Mouse (Mus musculus) kidney, postnatal 0 days (tissue): Measurements from ENCODE around the gene Tmco2. TPM values are rescaled to one million over a fixed set of nuclear protein-coding genes. Genes with fewer than 3 reads are reported as not detected.

Source experiments
- ATAC-seq: fragments of 200-750 bp; cut with Nextera tagmentation; replicated peaks from 2 replicates; pipeline ENCODE4 v1.8.0; 2017; ENCODE audit warnings: low read depth, moderate number of reproducible peaks, moderate TSS enrichment, moderate library complexity; ENCODE audit not compliant: low FRiP score
- DNase-seq: peaks from one replicate; pipeline ENCODE4 v3.0.0-alpha.2; 2016; ENCODE audit warnings: low spot score
- H3K27ac ChIP-seq: fragments of 300-500 bp; sonication (generic); 2 replicates; pipeline ENCODE4 v1.5.1; 2014; ENCODE audit warnings: mild to moderate bottlenecking
- H3K27me3 ChIP-seq: fragments of 300-500 bp; sonication (generic); 2 replicates; pipeline ENCODE4 v1.6.1; 2014; ENCODE audit warnings: low read length, mixed read lengths; ENCODE audit not compliant: insufficient read depth
- H3K36me3 ChIP-seq: fragments of 300-500 bp; sonication (generic); 2 replicates; pipeline ENCODE4 v1.6.1; 2014; ENCODE audit warnings: low read length, mixed read lengths; ENCODE audit not compliant: insufficient read depth
- H3K4me1 ChIP-seq: fragments of 300-500 bp; sonication (generic); replicated peaks from 2 replicates; pipeline ENCODE4 v1.6.1; 2014; ENCODE audit warnings: antibody characterized with exemption, low read length, mixed read lengths; ENCODE audit not compliant: insufficient read depth
- H3K4me2 ChIP-seq: fragments of 300-500 bp; sonication (generic); 2 replicates; pipeline ENCODE4 v1.6.1; 2014; ENCODE audit warnings: mild to moderate bottlenecking, low read length, moderate library complexity, mixed read lengths
- H3K4me3 ChIP-seq: fragments of 300-500 bp; sonication (generic); replicated peaks from 2 replicates; pipeline ENCODE4 v1.5.1; 2014; ENCODE audit warnings: low read depth, low read length
- H3K9ac ChIP-seq: fragments of 300-500 bp; sonication (generic); 2 replicates; pipeline ENCODE4 v1.6.1; 2014; ENCODE audit warnings: low read depth, low read length
- H3K9me3 ChIP-seq: fragments of 300-500 bp; sonication (generic); replicated peaks from 2 replicates; pipeline ENCODE4 v1.6.1; 2016; ENCODE audit warnings: low read length, inconsistent platforms, mixed read lengths
- CTCF ChIP-seq: IDR thresholded peaks from 2 replicates; pipeline ENCODE4 v1.5.1; 2016; ENCODE audit warnings: antibody characterized with exemption, low read depth, mild to moderate bottlenecking, moderate library complexity
- WGBS: fragments of 180-500 bp; shearing (Covaris S2); extraction: QIAGEN DNeasy Blood & Tissue Kit; methylation state at CpG from one replicate; pipeline ENCODE4 v1.1.7; 2014; 5-methylcytosine and 5-hydroxymethylcytosine counted together
- polyA plus RNA-seq: library from polyadenylated mRNA; unstranded; fragments of >200 nt; fragmentation: Nextera tagmentation; extraction: Ambion mirVana; gene quantifications from 2 replicates; pipeline ENCODE4 v1.2.1, GENCODE M21; 2015

The Tmco2 gene
- polyA plus RNA-seq = not detected in 2 replicates

GRCm38 (mm10) chr4:121109126-121109525 is at the start of gene Tmco2:
TSS of gene Tmco2 (minus strand) at chr4:121109226.
- DNase-seq (no peak), ATAC-seq (no peak)
- Histone ChIP-seq H3K27ac (no peak within 1 kb of the TSS), H3K36me3 (no peaks in the 10 kb centered on the region), H3K27me3 (no peaks in the 10 kb centered on the region), H3K4me1 (no peaks in the 10 kb centered on the region), H3K9ac (no peak within 1 kb of the TSS), H3K4me3 (no peak within 1 kb of the TSS), H3K4me2 (no peak within 1 kb of the TSS), H3K9me3 (no peaks in the 10 kb centered on the region)
- TF ChIP-seq CTCF = no peak
- 95% methylated on average over 2 of the region's 2 CpGs for WGBS

GRCm38 (mm10) chr4:121103304-121103703 is 5.7 kb downstream of the Tmco2 start:
- H3K4me2 ChIP-seq = no peak overlapping the region
- H3K4me3 ChIP-seq = no peak overlapping the region
- no peaks in the 10 kb centered on the region for H3K36me3 ChIP-seq
- 84% methylated on average over 4 of the region's 4 CpGs for WGBS
- H3K27me3 ChIP-seq = no peaks in the 10 kb centered on the region
- no peaks in the 10 kb centered on the region for H3K9me3 ChIP-seq
- DNase-seq (no peak), ATAC-seq (no peak)
- no peak for TF ChIP-seq CTCF
- H3K27ac ChIP-seq = no peak overlapping the region
- no peaks in the 10 kb centered on the region for H3K4me1 ChIP-seq
- no peak overlapping the region for H3K9ac ChIP-seq

- peak within 1 kb of the TSS; percentile 85 for H3K4me3 ChIP-seq
Observed at GRCm38 (mm10) chr4:121097650-121098378, 11.2 kb downstream of the Tmco2 start, which contains the start of gene Zmpste24. TSS of gene Zmpste24 (minus strand) at chr4:121098241.

GRCm38 (mm10) chr4:121090211-121090610 is 18.8 kb downstream of the Tmco2 start:
- WGBS = 82% methylated on average over 4 of the region's 4 CpGs
- Histone ChIP-seq H3K27me3 (no peaks in the 10 kb centered on the region), H3K9ac (no peak overlapping the region), H3K9me3 (no peaks in the 10 kb centered on the region), H3K27ac (no peak overlapping the region), H3K36me3 (peaks cover 35% of the 10 kb centered on the region), H3K4me3 (no peak overlapping the region), H3K4me2 (no peak overlapping the region), H3K4me1 (no peaks in the 10 kb centered on the region)
- no peak for ATAC-seq
- TF ChIP-seq CTCF = no peak
- no peak for DNase-seq

More at GRCm38 (mm10) chr4:121097650-121098378, 11.2 kb downstream of the Tmco2 start, which contains the start of gene Zmpste24:
- Histone ChIP-seq H3K4me1 (0 out of 2 replicates have a peak, but pooled peaks cover 3% of the 10 kb centered on the region), H3K9ac (peak within 1 kb of the TSS; percentile 71), H3K36me3 (peaks cover 14% of the 10 kb centered on the region; the same call in 1 of the 2 replicates), H3K27ac (peak within 1 kb of the TSS; percentile 77), H3K4me2 (peak within 1 kb of the TSS; percentile 68), H3K27me3 (no peaks in the 10 kb centered on the region), H3K9me3 (no peaks in the 10 kb centered on the region)
- DNase-seq = peak; percentile 96
- TF ChIP-seq CTCF = no peak
- ATAC-seq = peak; percentile 90
- under 1% methylated on average over 39 of the region's 39 CpGs for WGBS

- H3K4me3 ChIP-seq = no peak overlapping the region
- no peak for DNase-seq
- ATAC-seq = no peak
- 97% methylated on average over 2 of the region's 2 CpGs for WGBS
- peaks cover 33% of the 10 kb centered on the region for H3K36me3 ChIP-seq
- no peak overlapping the region for H3K9ac ChIP-seq
- H3K4me2 ChIP-seq = no peak overlapping the region
- H3K27me3 ChIP-seq = no peaks in the 10 kb centered on the region
- H3K9me3 ChIP-seq = no peaks in the 10 kb centered on the region
- no peak overlapping the region for H3K27ac ChIP-seq
- no peak for TF ChIP-seq CTCF
- H3K4me1 ChIP-seq = no peaks in the 10 kb centered on the region
Observed at GRCm38 (mm10) chr4:121088696-121089095, 20.3 kb downstream of the Tmco2 start.

GRCm38 (mm10) chr4:121084506-121084905 is 24.5 kb downstream of the Tmco2 start:
- ATAC-seq (no peak), DNase-seq (no peak)
- no peak overlapping the region for H3K4me3 ChIP-seq
- H3K9me3 ChIP-seq = no peaks in the 10 kb centered on the region
- no peaks in the 10 kb centered on the region for H3K4me1 ChIP-seq
- no peak overlapping the region for H3K27ac ChIP-seq
- H3K36me3 ChIP-seq = peaks cover 39% of the 10 kb centered on the region
- H3K9ac ChIP-seq = no peak overlapping the region
- H3K27me3 ChIP-seq = no peaks in the 10 kb centered on the region
- H3K4me2 ChIP-seq = no peak overlapping the region
- no peak for TF ChIP-seq CTCF
